Mouse (Mus musculus) heart, adult 2 months (tissue): ENCODE measurements around the gene Rsbn1.

Experiments used
- CTCF ChIP-seq: fragments of 200-600 bp; IDR thresholded peaks from 2 replicates; pipeline ENCODE4 v1.8.1; 2022; ENCODE audit warnings: antibody characterized with exemption, mild to moderate bottlenecking, moderate library complexity
- EP300 ChIP-seq: fragments of 200-500 bp; IDR thresholded peaks from 2 replicates; pipeline ENCODE4 v1.6.1; 2011; ENCODE audit warnings: low read depth, low read length, control low read depth; ENCODE audit not compliant: insufficient read depth
- POLR2A ChIP-seq: fragments of 200-500 bp; IDR thresholded peaks from 2 replicates; pipeline ENCODE4 v1.6.1; 2011; ENCODE audit warnings: mild to moderate bottlenecking, low read depth, low read length, control low read depth; ENCODE audit not compliant: insufficient read depth

- TF ChIP-seq CTCF (no peak), POLR2A (no peak), EP300 (no peak)
Measured at GRCm38 (mm10) chr3:103984556-103984955, 70.6 kb downstream of the Rsbn1 start.
